Mouse (Mus musculus) heart, embryonic 15.5 days (tissue): ENCODE results near the gene Gipc3. TPM values are rescaled to one million over a fixed set of nuclear protein-coding genes. Genes with fewer than 3 reads are reported as not detected.
A peak's percentile ranks its signal among the peaks of the same experiment; 100 is the strongest.

Source experiments
- ATAC-seq: fragments of 200-750 bp; cut with Nextera tagmentation; replicated peaks from 2 replicates; pipeline ENCODE4 v1.8.0; 2017; ENCODE audit warnings: low read depth, moderate TSS enrichment; ENCODE audit not compliant: insufficient number of reproducible peaks, insufficient read depth, low FRiP score
- H3K27ac ChIP-seq: fragments of 300-500 bp; sonication (generic); 2 replicates; pipeline ENCODE4 v1.5.1; 2015; ENCODE audit warnings: mild to moderate bottlenecking, inconsistent platforms
- H3K27me3 ChIP-seq: fragments of 300-500 bp; sonication (generic); 2 replicates; pipeline ENCODE4 v1.6.1; 2015; ENCODE audit warnings: inconsistent platforms
- H3K36me3 ChIP-seq: fragments of 300-500 bp; sonication (generic); 2 replicates; pipeline ENCODE4 v1.6.1; 2015; ENCODE audit warnings: mild to moderate bottlenecking, inconsistent platforms
- H3K4me1 ChIP-seq: fragments of 300-500 bp; sonication (generic); replicated peaks from 2 replicates; pipeline ENCODE4 v1.6.1; 2015; ENCODE audit warnings: inconsistent platforms
- H3K4me2 ChIP-seq: fragments of 300-500 bp; sonication (generic); 2 replicates; pipeline ENCODE4 v1.6.1; 2015; ENCODE audit warnings: inconsistent platforms, mild to moderate bottlenecking, moderate library complexity
- H3K4me3 ChIP-seq: fragments of 300-500 bp; sonication (generic); 2 replicates; pipeline ENCODE4 v1.5.1; 2015; ENCODE audit warnings: mild to moderate bottlenecking, inconsistent platforms
- H3K9ac ChIP-seq: fragments of 300-500 bp; sonication (generic); 2 replicates; pipeline ENCODE4 v1.6.1; 2015; ENCODE audit warnings: mild to moderate bottlenecking, inconsistent platforms
- H3K9me3 ChIP-seq: fragments of 300-500 bp; sonication (generic); replicated peaks from 2 replicates; pipeline ENCODE4 v1.6.1; 2016; ENCODE audit warnings: inconsistent platforms
- WGBS: fragments of 180-500 bp; shearing (Covaris S2); methylation state at CpG from one replicate; pipeline ENCODE4 v1.1.7; 2015; ENCODE audit warnings: mixed read lengths; 5-methylcytosine and 5-hydroxymethylcytosine counted together
- polyA plus RNA-seq: library from polyadenylated mRNA; unstranded; fragments of >200 nt; fragmentation: Nextera tagmentation; extraction: Ambion mirVana; gene quantifications from 2 replicates; pipeline ENCODE4 v1.2.1, GENCODE M21; 2015

Gene Gipc3
- polyA plus RNA-seq: 0.04 TPM in 1 of 2 replicates, not detected in the other

- H3K9me3 ChIP-seq: no peaks in the 10 kb centered on the region
- peaks cover 42% of the 10 kb centered on the region for H3K4me1 ChIP-seq
- 4% methylated on average over 55 of the region's 67 CpGs for WGBS
- H3K4me3 ChIP-seq: peak within 1 kb of the TSS; percentile 60
- ATAC-seq: no peak
- H3K4me2 ChIP-seq: peak within 1 kb of the TSS; percentile 95
- H3K36me3 ChIP-seq: peaks cover 19% of the 10 kb centered on the region; the same call in 1 of the 2 replicates
- H3K27me3 ChIP-seq: peaks cover 35% of the 10 kb centered on the region
- H3K9ac ChIP-seq: peak within 1 kb of the TSS; percentile 61
- H3K27ac ChIP-seq: no peak within 1 kb of the TSS
Observed at GRCm38 (mm10) chr10:81342686-81343505, at the start of gene Gipc3. Gene Gipc3 (minus strand): TSS chr10:81343266.

- Histone ChIP-seq H3K27ac (peak within 1 kb of the TSS; percentile 71), H3K9ac (peak within 1 kb of the TSS; percentile 53), H3K27me3 (no peaks in the 10 kb centered on the region), H3K36me3 (peaks cover 16% of the 10 kb centered on the region), H3K9me3 (no peaks in the 10 kb centered on the region), H3K4me1 (peaks cover 30% of the 10 kb centered on the region), H3K4me2 (peak within 1 kb of the TSS; percentile 69), H3K4me3 (peak within 1 kb of the TSS; percentile 41)
- no peak; the same call in 1 of the 2 replicates for ATAC-seq
- 58% methylated on average over 14 of the region's 14 CpGs for WGBS
Observed at GRCm38 (mm10) chr10:81392781-81393185, 49.7 kb upstream of the Gipc3 start, which contains the start of gene Smim24. Gene Smim24 (plus strand): TSS chr10:81393051.

GRCm38 (mm10) chr10:81392270-81392669, 49.2 kb upstream of the Gipc3 start:
- ATAC-seq: no peak
- WGBS: 86% methylated on average over 6 of the region's 6 CpGs
- no peaks in the 10 kb centered on the region for H3K9me3 ChIP-seq
- no peak overlapping the region for H3K9ac ChIP-seq
- H3K27me3 ChIP-seq: no peaks in the 10 kb centered on the region
- no peak overlapping the region for H3K27ac ChIP-seq
- peaks cover 30% of the 10 kb centered on the region for H3K4me1 ChIP-seq
- no peak overlapping the region for H3K4me2 ChIP-seq
- H3K4me3 ChIP-seq: no peak overlapping the region
- peaks cover 16% of the 10 kb centered on the region for H3K36me3 ChIP-seq

GRCm38 (mm10) chr10:81390678-81390965, 47.6 kb upstream of the Gipc3 start:
- Histone ChIP-seq H3K9me3 (no peaks in the 10 kb centered on the region), H3K27me3 (no peaks in the 10 kb centered on the region), H3K36me3 (peaks cover 28% of the 10 kb centered on the region), H3K9ac (peak overlapping the region; percentile 20; the same call in 1 of the 2 replicates), H3K4me2 (no peak overlapping the region), H3K27ac (no peak overlapping the region), H3K4me1 (peaks cover 34% of the 10 kb centered on the region), H3K4me3 (no peak overlapping the region)
- no peak for ATAC-seq
- 83% methylated on average over 13 of the region's 13 CpGs for WGBS

GRCm38 (mm10) chr10:81389801-81390677, 47.0 kb upstream of the Gipc3 start:
- Histone ChIP-seq H3K4me2 (no peak overlapping the region), H3K36me3 (peaks cover 28% of the 10 kb centered on the region), H3K27ac (peak overlapping the region; percentile 63), H3K9me3 (no peaks in the 10 kb centered on the region), H3K27me3 (no peaks in the 10 kb centered on the region), H3K4me3 (no peak overlapping the region), H3K9ac (peak overlapping the region; percentile 36), H3K4me1 (peaks cover 40% of the 10 kb centered on the region)
- ATAC-seq: peak; percentile 10; the same call in 1 of the 2 replicates
- WGBS: 58% methylated on average over 23 of the region's 23 CpGs

- Histone ChIP-seq H3K4me3 (no peak overlapping the region), H3K4me2 (no peak overlapping the region), H3K4me1 (peaks cover 43% of the 10 kb centered on the region), H3K36me3 (peaks cover 28% of the 10 kb centered on the region), H3K9ac (peak overlapping the region; percentile 36), H3K9me3 (no peaks in the 10 kb centered on the region), H3K27me3 (no peaks in the 10 kb centered on the region), H3K27ac (peak overlapping the region; percentile 63)
- 41% methylated on average over 3 of the region's 3 CpGs for WGBS
- ATAC-seq: no peak
Observed at GRCm38 (mm10) chr10:81389373-81389772, 46.3 kb upstream of the Gipc3 start.

GRCm38 (mm10) chr10:81388505-81389055, 45.5 kb upstream of the Gipc3 start, which contains the start of gene Gm48552:
Gene Gm48552 (plus strand): TSS chr10:81389005.
- no peak within 1 kb of the TSS for H3K4me3 ChIP-seq
- peak within 1 kb of the TSS; percentile 63 for H3K27ac ChIP-seq
- peak within 1 kb of the TSS; percentile 36 for H3K9ac ChIP-seq
- no peak within 1 kb of the TSS for H3K4me2 ChIP-seq
- no peak for ATAC-seq
- H3K4me1 ChIP-seq: peaks cover 37% of the 10 kb centered on the region
- no peaks in the 10 kb centered on the region for H3K27me3 ChIP-seq
- peaks cover 28% of the 10 kb centered on the region for H3K36me3 ChIP-seq
- 85% methylated on average over 5 of the region's 5 CpGs for WGBS
- H3K9me3 ChIP-seq: no peaks in the 10 kb centered on the region

GRCm38 (mm10) chr10:81387716-81388115, 44.6 kb upstream of the Gipc3 start:
- Histone ChIP-seq H3K4me1 (peaks cover 29% of the 10 kb centered on the region), H3K9ac (no peak overlapping the region), H3K27me3 (no peaks in the 10 kb centered on the region), H3K4me3 (no peak overlapping the region), H3K36me3 (peaks cover 28% of the 10 kb centered on the region), H3K9me3 (no peaks in the 10 kb centered on the region), H3K27ac (no peak overlapping the region), H3K4me2 (no peak overlapping the region)
- ATAC-seq: no peak
- 92% methylated on average over 20 of the region's 20 CpGs for WGBS

GRCm38 (mm10) chr10:81385603-81386306, 42.7 kb upstream of the Gipc3 start:
- Histone ChIP-seq H3K9ac (no peak overlapping the region), H3K4me2 (peak overlapping the region; percentile 87), H3K4me1 (peaks cover 37% of the 10 kb centered on the region), H3K4me3 (peak overlapping the region; percentile 95), H3K9me3 (no peaks in the 10 kb centered on the region), H3K27ac (no peak overlapping the region), H3K36me3 (peaks cover 28% of the 10 kb centered on the region), H3K27me3 (no peaks in the 10 kb centered on the region)
- WGBS: 75% methylated on average over 22 of the region's 22 CpGs
- ATAC-seq: no peak

GRCm38 (mm10) chr10:81384605-81384982, 41.5 kb upstream of the Gipc3 start:
- H3K9me3 ChIP-seq: no peaks in the 10 kb centered on the region
- peak; percentile 34; the same call in 1 of the 2 replicates for ATAC-seq
- 0% methylated on average over 19 of the region's 19 CpGs for WGBS

More at GRCm38 (mm10) chr10:81384605-81384982, 41.5 kb upstream of the Gipc3 start:
- Histone ChIP-seq H3K4me2 (peak overlapping the region; percentile 87), H3K9ac (peak overlapping the region; percentile 86), H3K4me3 (peak overlapping the region; percentile 95), H3K4me1 (peaks cover 29% of the 10 kb centered on the region), H3K27me3 (no peaks in the 10 kb centered on the region), H3K27ac (peak overlapping the region; percentile 86), H3K36me3 (peaks cover 28% of the 10 kb centered on the region)
